ENCODE assay signal across 8 mouse cellular contexts in the genomic region with DNA sequence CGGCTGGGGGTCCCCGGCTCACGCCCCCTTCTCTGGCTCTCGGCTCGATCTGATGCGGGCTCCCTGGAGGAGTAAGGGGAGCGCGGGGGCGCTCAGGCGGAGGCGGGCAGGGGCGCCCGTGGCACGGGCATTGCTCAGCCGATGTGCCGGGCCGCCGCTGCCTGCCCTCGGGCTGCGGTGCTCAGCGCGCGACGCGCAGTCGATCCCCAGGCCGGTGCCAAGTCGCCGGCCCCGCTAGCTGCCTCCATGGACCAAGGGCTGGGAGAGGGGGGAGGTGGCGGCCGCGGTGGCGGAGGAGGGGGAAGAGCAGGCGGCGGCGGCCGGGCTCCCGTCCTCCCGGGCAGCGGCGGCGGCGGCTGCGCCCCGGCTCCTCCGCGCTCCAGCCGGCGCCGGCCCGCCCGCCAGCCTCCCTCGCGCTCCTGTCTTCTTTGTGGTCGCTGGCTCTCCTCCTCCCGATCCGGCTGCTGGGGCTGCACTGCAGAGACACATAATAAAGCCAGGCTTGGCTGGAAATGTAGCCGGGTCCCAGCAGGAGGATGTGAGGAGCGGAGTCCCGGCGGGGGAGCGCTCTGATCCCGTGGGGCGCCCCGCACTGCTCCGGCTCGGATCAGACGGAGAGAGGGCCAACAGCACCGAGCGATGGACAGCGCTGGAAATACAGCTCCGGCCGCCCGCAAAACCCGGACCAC. TPM values are rescaled to one million over a fixed set of nuclear protein-coding genes. Genes with fewer than 3 reads are reported as not detected.
DNase-seq lines count a peak whose midpoint lies in the region.

No protein-coding gene starts in this region.

- intact Hi-C loops in gastrocnemius, postnatal 14 days (cut with DNase I; ENCODE audit: low total_unique reads) = loop anchor here (5.0 to 10.0 kb wide), 3 partner anchors 47 to 298 kb away; no protein-coding TSS in a partner anchor

- peak; percentile 89 for DNase-seq in adrenal gland, adult 2 months
- peak; percentile 89 for DNase-seq in embryo, embryonic 10 days (ENCODE audit: low spot score)
- peak; percentile 84 for DNase-seq in gastrocnemius, postnatal 14 days
- peak; percentile 8 for DNase-seq in induced T-regulatory cell, adult 2 months (ENCODE audit: low read depth)
- peak; percentile 59 to 60 for DNase-seq in left cerebral cortex, adult 8-10 months (ENCODE audit: low spot score in 2 of 2)
- peak; percentile 75 for DNase-seq in lung, postnatal 36 days
- DNase-seq in right cerebral cortex, postnatal 14 days = peak; percentile 81
- DNase-seq in thymus, adult 18-20 months = no peak

RNA-seq across cellular contexts. Expression of a gene that starts 0.8 kb away (rescaled TPM):
- 10 to 100 TPM; 21.4 to 28.1 TPM for total RNA-seq in adrenal gland, adult 2 months (2021)
- 17.5 and 23.6 TPM in 2 replicates for polyA plus RNA-seq in adrenal gland, adult 2 months (2012; rRNA removed)
- total RNA-seq in gastrocnemius, postnatal 14 days (2021) = 10 to 100 TPM; 15.7 to 15.9 TPM
- total RNA-seq in left cerebral cortex, adult 8-10 months (2022) = 10 to 100 TPM; 30.7 to 35.6 (median 33.9) TPM

Comparison
In these comparisons a context has a peak if more than half of its experiments do, and no peak if none do; other contexts are left out.
1. DNase-seq: peak in adrenal gland, adult 2 months (single experiment), embryo, embryonic 10 days (single experiment), gastrocnemius, postnatal 14 days (single experiment), induced T-regulatory cell, adult 2 months (single experiment), left cerebral cortex, adult 8-10 months (2 of 2), lung, postnatal 36 days (single experiment) and right cerebral cortex, postnatal 14 days (single experiment); none in thymus, adult 18-20 months (0 of 2).